Mouse (Mus musculus) left cerebral cortex, postnatal 10 days (tissue): ENCODE measurements around the gene Bclaf1. TPM values are rescaled to one million over a fixed set of nuclear protein-coding genes. Genes with fewer than 3 reads are reported as not detected.
A peak's percentile ranks its signal among the peaks of the same experiment; 100 is the strongest.

Source experiments
- DNase-seq, 2 experiments: peaks; one replicate each; pipeline ENCODE4 v3.0.0; 2021 to 2022; ENCODE audit warnings: low spot score in 2 of 2, mixed read lengths in 1 of 2; ENCODE audit errors: extremely low spot score in 1 of 2
- intact Hi-C: fragments of 180-260 bp; cut with DNase I; formaldehyde crosslinking; loops from one replicate; pipeline ENCODE4 v1.15.1; 2025
- total RNA-seq, 2 experiments: library from RNA; stranded (reverse); gene quantifications; 2 replicates each; pipeline ENCODE4 v1.2.3; 2021

Gene Bclaf1
- 100 to 1,000 TPM; 134 to 135 TPM for total RNA-seq

DNA sequence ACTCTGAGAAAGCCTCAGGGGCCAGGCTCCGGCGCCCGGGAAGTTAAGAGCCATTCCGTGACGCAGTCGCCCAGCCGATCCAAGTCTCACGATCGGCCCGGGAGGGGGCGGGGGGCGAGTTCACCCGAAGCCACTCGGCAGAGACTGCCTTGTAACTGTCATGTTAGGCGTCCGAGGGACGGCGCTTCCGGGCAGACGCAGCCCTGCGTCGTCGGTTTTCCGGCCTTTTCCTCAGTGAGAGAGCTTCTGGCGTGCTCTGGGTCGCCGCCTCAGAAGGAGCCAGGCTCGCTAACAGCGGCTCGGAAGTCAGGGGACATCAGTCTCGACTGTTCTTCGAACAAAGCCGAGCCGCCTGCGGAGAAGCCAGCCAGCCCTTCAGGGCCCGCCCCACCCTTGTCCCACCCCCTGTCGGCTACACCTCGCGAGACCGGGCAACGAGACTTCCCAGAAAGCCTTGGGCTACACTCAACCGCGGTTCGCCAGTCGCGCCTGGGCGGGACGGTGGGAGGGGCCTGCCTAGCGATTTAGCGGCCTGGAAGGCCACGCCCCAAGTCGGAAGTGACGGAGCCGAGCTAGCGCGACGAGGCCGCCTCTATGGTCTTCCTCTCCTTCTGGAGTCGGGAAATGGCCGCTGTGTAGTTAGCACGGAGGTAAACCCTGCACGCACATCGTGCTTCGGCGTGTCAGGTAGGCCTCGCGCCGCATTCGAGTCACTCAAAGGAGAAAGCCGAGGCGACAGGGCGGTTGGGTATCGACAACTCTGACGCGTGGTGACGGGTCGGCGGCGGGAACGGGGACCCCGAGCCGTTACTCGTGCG lies at the start of gene Bclaf1:
Bclaf1 (plus strand) TSS at position 552 of the 818 bp plus-strand sequence.
- DNase-seq: peak; percentile 99 to 100
- intact Hi-C loops: no loop called here

DNA sequence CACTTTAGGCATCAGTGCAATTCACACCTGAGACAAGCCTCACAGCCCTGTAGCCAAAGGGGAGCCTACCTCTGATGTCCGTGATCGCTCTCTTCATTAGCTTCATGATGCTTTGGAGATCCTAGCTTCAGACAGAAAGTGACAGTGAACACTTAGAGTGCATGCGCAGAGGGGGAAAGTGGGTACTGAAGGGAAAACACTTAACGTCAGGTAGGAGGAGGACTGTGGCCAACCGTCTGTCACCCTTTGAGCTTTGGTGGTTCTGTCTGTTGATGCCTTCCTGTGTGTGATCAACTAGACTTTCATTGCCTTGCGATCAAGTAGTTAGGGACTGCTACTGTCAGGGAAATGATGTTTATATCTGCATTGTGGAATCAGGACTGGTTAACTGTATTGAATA lies 49.4 kb upstream of the Bclaf1 start:
- no peak for DNase-seq
- intact Hi-C loops: no loop called here

DNA sequence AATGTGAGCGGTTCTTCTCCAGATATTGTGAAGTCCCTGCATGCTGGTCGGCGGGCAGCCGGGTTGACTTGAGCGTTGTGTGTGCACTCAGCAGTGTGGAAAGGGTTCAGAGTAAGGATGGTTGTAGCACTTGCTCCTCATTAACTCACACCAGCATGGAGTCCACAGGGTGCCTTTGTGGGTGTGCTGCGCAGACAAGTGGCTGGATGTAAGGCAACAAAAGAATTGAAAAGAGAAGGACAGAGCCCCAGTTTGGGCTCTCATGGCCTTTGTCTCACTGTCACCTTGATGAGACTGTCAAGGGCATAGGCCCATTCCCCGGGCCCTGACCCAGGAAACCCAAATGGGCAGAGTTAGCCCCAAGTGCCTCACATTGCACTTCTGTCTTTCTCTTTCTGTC lies 47.8 kb upstream of the Bclaf1 start:
- DNase-seq: no peak
- intact Hi-C loops: no loop called here

DNA sequence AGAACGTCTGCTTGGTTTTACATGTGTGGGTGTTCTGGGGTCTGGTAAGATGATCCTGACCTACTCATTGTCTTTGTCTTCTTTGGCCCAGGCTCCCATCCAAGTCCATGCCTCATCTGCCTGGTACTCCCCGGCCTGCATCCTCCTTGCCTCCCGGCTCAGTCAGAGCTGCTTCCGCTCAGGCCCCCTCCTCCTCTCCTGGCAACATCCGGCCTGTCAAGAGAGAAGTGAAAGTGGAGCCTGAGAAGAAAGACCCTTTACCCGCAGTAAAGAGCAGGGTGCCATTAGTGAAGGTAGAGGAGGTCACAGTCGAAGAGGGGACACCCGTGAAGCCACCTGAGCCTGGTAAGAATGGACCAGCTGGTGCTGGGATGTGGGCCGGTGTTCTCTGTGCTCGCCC lies 45.2 kb upstream of the Bclaf1 start:
- intact Hi-C loops: no loop called here
- no peak for DNase-seq

DNA sequence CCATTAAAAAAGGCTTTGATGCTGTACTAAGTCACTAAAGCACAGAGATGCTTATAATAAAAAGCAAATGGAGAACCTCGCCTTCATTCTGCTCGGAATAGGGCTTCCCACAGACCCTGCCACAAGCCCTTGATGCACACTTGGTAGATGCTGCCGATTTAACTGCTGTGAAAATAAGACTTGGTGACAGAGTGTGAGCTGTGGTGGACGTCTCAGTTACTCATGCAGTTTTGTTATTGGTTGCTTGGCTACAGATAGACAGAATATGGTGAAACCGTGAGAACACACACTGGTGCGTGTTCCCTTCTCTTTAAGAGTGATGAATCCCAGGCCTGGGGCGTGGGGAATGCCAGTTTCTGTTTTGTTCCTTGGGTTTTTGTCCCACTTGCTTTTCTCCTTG lies 43.3 kb upstream of the Bclaf1 start:
- intact Hi-C loops: no loop called here
- no peak for DNase-seq

DNA sequence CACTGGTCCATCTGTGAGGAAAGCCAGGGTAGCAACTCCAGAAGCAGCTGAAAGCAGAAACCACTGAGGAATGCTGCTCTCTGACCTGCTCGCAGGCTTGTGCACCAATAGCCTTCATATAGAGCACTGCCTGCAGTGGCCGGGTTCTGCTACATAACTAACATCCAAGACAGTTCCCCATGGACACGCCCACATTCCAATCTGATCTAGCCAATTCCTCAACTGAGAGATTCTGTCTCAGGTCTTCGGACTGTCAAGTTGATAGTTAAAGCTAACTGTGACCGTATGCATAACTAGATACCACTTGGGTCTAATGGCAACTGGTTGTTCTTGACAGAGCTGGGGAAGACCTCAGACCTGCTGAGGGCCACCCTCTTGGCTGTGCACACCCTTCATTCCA lies 39.9 kb upstream of the Bclaf1 start:
- DNase-seq: no peak
- intact Hi-C loops: no loop called here

DNA sequence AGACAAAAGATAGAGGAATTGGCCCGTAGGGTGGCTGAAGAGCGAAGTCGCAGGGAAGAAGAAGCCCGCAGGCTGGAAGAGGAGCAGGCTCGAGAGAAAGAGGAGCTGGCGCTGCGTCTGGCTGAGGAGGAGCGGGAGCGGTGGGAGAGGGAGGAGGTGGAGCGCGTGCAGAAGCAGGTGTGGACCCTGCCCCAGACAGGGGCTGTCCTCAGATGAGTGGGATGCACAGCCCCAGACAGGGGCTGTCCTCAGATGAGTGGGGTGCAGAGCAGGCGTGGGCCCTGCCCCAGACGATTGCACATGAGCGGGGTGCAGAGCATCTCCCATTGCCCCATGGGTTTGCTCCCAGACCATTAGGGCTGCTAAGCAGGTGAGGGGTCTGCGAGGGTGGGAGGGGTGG lies 39.0 kb upstream of the Bclaf1 start:
- DNase-seq: no peak
- intact Hi-C loops: no loop called here

DNA sequence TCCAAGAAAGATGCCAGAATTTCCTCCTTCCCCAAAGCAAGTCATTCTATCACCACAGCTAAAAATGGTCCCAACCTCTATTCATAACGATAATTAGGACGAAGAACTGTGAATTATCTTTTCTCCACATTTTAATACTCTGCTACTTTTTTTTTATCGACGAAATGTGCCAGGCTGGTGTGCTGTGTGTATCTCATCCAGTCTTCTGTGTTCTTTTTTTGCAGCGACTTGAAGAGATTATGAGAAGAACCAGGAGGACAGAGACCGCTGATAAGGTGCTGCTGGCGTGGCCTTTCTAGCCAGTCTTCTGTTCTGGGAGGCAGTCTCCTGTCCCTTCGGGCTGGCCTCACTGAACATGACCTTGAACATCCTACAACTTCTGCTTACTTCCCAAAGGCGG lies 38.2 kb upstream of the Bclaf1 start:
- intact Hi-C loops: no loop called here
- DNase-seq: no peak

DNA sequence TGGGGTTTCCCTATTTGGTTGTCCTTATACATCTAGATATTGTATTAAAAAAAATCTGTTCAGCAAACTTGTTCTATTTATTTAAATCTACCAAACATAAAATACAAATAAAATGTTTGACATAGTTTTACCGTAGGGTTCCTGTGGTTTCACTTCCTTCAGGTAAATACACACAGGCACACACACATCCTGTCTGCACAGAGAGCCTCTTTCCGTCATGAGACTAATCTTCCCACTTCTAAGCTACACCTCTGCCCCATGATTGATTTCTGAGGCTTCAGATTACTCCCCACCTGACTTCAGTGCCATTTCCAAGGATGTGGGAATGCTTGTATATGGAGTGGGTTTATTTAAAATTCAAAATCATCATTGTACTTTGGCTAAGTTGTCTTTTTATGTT lies 30.8 kb upstream of the Bclaf1 start:
- DNase-seq: no peak
- intact Hi-C loops: no loop called here

DNA sequence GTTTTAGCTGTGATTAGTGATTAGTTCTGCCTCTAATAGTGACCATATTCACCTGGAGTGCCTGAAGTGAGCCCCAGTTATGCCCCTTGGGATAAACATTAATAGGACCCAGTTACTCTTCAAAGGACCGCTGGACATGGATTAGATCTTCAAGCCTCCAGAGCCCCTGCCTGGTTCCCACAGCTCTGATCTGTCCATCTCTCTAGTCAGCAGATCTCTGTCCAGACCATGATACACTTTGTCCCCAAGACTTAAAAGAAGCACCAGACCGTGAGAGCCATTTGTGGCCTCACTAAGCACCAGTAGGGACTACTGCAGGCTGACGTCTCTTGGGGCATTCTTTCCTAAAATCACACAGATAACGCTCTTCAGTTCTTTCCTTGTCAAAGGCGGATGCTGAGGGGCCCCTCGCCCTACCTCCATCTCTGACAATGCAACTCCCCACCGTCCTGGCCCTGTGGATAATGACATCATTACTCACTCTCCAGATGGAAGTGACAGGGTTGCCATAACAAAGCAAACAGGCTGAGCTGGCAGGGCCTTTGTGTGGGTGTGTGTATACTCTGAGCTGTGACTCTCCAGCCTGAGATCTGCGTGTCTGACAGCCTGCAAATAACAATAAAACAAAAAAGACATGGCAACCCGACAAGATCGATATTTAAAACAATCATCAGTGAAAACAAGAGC lies 26.8 kb upstream of the Bclaf1 start:
- DNase-seq: peak; percentile 45 to 48

DNA sequence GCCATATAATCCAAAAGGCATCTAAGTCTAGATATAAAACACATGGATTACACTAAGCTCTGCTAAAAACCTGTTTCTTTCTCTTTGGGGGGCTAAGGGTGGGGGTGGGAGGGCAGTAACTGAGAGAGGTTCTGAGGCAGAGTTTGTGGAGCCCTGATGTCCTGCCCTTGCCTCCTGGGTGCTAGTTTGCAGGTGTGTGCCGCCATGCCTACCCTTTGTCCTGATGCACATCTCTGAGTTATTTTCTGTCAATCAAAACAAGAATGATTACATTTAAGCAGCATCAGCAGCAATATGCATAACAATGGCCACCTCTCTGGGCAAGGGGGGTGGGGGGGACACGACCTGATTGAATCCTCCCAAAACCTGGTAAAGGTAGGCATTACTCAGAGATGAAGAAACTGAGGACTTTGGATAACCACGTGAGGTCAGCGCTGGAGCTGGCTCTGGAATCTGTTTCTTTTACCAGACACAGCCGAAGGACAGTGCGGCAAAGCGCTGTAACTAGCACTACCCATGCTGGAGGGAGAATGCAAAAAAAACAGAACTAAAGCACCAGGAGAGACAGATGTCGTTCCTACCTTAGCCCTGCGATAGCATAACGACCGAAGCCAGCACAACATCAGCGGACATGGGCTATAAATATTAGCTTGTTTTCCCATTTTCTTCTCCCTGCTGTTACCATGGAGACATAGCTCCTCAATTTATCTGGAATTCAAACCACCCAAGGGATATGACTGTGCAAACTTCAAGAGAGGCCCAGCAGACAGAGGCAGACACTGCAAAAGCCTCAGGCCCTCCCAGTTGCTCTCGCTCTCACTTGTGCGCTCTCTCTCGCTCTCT lies 26.1 kb upstream of the Bclaf1 start:
- DNase-seq: peak in 1 of 2 experiments; percentile 38
- intact Hi-C loops: no loop called here

More for the DNA sequence above, 26.8 kb upstream of the Bclaf1 start:
- intact Hi-C loops: no loop called here

DNA sequence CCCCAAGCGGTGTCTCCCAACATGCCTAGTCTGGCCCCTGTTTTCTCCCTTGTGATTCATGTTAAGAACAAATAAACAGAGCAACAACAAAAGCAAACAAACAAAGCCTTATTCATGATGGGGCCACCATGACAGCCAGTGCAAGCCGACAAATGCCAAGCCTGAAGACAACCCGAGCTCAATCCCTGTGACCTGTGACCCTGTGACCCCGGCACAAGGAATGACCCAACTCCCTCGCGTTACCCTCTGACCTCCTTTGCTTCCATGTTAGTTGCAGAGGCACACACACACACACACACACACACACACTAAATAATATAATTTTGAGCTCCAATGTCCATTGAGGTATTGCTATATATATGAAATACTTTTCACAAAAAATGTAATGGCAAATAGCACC lies 24.9 kb upstream of the Bclaf1 start:
- intact Hi-C loops: no loop called here
- no peak for DNase-seq

DNA sequence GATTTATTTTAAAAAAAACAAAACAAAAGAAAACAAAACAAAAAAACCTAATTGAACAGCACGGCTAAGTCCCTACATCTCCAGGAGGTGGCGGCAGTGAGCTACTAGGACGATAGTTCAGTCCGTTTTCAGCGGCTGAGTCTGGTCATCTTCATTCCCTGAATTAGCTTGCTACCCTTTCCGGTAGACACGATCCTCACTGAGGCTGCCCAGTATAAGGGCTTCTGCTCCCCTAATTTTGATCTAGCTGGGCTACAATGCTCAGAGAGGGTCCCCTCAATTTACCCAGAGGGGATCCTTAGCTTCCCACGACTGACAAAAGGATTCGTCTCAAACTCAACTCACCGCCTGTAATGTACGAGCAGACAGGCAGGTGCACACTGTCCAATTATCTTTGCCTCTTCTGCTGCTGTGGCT lies 21.8 kb upstream of the Bclaf1 start:
- peak; percentile 66 to 89 for DNase-seq
- intact Hi-C loops: loop anchor here (5.0 kb wide), 1 partner anchor 662 kb away; the partner anchor contains the start of gene Ahi1

DNA sequence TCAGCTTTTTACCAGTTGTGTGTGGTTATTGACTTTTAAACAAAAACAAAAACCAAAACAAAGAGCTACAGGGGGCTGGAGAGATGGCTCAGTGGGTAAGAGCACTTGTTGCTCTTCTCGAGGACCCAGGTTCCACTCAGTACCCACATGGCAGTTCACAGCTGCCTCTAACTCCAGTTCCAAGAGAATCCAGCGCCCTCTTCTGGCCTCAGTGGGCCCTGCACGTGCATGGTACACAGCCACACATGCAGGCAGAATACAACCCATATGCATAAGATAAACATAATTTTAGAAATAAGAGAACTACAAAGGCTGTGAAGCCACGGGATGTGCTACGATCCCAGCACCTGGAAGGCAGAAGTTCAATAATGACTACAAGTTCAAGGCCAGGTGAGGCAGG lies 16.3 kb upstream of the Bclaf1 start:
- intact Hi-C loops: no loop called here
- DNase-seq: no peak

DNA sequence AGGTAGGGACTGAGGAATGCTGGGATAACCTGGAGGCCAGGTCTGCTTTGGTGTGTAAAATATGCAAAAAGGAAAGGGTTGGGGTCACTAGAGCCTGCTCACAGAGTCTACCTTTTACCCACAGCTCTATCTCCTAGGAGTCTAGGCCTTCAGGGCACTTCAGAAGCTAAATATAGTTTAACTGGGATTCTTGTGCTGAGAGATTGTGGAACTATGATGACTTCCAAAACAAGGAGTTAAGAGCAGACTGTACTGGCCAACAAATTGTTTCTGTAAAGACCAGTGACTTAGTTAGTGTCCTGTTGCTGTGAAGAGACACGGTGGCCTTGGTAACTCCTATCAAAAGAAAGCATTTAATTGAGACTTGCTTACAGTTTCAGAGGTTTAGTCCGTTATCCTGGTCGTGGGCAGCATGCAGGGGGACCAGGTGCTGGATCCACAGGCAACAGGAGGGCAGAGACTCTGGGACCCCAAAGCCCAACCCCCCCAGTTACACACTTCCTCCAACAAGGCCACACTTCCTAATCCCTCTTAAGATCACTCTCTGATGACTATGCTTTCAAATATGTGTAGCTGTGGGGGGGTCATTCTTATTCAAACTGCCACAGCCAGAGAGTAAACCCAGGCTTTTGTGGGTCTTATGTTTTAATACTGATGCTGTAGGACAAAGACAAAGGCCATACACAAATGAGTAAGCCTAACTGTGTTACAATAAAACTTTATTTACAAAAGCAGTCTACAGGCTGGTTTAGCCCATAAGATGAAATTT lies 13.9 kb upstream of the Bclaf1 start:
- no peak for DNase-seq
- intact Hi-C loops: no loop called here

DNA sequence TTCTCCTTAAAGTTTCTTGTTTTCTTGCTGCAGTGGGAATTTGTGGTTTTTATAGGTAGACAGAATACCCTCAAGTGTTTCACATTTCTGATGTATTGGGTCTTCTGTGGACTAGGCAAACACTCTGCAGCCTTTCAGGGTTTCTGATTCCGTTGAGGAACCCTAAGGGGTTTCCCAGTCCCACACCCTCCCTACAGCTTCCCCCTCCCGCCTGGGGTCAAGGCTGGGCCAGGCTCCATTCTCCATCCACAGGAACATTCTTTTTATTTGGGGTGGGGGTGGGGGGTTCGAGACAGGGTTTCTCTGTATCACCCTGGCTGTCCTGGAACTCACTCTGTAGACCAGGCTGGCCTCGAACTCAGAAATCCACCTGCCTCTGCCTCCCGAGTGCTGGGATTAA lies 13.2 kb upstream of the Bclaf1 start:
- DNase-seq: no peak
- intact Hi-C loops: no loop called here

DNA sequence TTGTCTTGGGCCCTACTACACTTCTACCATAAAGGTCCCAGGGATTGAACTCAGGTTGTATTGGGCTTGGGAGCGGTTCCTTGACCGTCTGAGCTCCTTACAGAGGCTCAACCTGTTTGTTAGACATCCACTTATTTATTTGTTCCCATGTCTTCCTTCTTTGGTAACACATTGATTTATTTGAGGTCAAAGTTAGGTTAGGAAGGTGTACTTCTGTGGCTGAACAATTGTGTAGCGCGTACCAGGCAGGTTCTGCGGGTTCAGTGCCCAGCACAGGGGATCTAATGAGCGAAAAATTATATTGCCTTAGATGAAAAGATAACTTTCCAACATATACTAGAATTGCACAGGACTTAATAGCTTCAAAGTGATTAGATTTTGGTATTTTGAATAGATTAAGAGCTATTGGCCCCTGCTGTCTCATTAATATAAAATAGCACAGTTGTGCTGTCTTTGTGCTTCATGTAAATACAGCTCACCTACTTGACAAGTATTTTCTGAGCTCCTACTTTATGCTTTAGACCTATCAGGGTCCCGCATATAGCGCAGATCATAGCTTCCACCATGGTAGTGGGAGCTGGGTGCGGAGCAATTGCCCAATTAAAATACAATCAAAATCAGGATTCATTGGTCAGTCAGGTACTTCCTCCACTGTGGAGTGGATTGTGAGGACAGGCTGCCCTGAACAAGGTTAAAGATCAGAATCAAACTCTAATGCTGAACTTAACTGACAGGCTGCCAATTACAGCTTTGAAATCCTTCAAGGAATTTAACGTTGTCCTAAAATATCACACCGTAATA lies 1.1 kb upstream of the Bclaf1 start:
- DNase-seq: no peak
- intact Hi-C loops: no loop called here

DNA sequence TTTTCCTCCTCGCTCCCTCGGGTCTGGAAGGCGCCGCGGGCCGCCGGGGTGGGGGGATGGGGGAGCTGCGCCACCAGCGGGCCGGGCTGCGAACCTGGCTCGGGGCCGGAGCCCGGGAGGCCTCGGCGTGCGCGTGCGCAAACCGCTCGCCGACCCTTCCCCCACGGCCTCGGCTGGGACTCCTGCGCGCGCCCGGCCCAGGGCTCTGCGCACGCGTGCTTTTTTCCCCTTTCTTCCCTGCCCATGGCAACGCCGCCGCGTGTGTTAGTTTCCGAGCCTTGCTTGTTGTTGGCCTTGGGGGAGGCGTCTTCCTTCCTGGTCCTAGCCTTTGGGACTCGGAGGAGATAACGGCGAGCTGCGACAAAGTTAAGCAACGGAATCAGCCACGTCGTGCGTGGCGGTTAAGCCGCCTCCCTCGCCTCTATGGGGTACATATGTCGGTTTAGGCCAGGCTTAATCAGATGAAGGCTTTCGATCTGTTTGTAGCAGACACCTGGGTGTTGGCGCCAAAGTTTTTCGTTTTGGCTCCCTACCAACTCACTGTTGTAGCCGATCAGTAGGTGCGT lies 550 bp downstream of the Bclaf1 start:
- intact Hi-C loops: no loop called here
- peak; percentile 86 to 96 for DNase-seq
